Mouse (Mus musculus): ENCODE measurements around the gene Cyb5d1.

Gene Cyb5d1

GRCm38 (mm10) chr11:69377766-69378165 is 17.7 kb downstream of the Cyb5d1 start:
- DNase-seq: no peak

GRCm38 (mm10) chr11:69375646-69376045 is 19.8 kb downstream of the Cyb5d1 start:
- no peak for DNase-seq

GRCm38 (mm10) chr11:69373223-69373965 is 22.0 kb downstream of the Cyb5d1 start:
- no peak for DNase-seq

GRCm38 (mm10) chr11:69372780-69373170 is 22.7 kb downstream of the Cyb5d1 start:
- peak; percentile 28 for DNase-seq

GRCm38 (mm10) chr11:69372056-69372779 is 23.2 kb downstream of the Cyb5d1 start:
- DNase-seq: no peak

GRCm38 (mm10) chr11:69371601-69372000 is 23.8 kb downstream of the Cyb5d1 start:
- no peak for DNase-seq

- DNase-seq: peak; percentile 11
These were observed 24.6 kb downstream of the Cyb5d1 start for GRCm38 (mm10) chr11:69370817-69371215.

- DNase-seq: no peak
These were observed 25.2 kb downstream of the Cyb5d1 start for GRCm38 (mm10) chr11:69369990-69370816.

GRCm38 (mm10) chr11:69369215-69369989 is 26.0 kb downstream of the Cyb5d1 start, which contains the start of gene Chd3:
Chd3 (minus strand) TSS chr11:69369406.
- no peak for DNase-seq

GRCm38 (mm10) chr11:69368356-69369214 is 26.8 kb downstream of the Cyb5d1 start:
- peak; percentile 53 for DNase-seq

GRCm38 (mm10) chr11:69367616-69368355 is 27.6 kb downstream of the Cyb5d1 start:
- DNase-seq: peak; percentile 29

- peak; percentile 35 for DNase-seq
These were observed 28.4 kb downstream of the Cyb5d1 start for GRCm38 (mm10) chr11:69366855-69367615.

- peak; percentile 98 for DNase-seq
These were observed 29.1 kb downstream of the Cyb5d1 start for GRCm38 (mm10) chr11:69366157-69366854.

- peak; percentile 42 for DNase-seq
These were observed 29.7 kb downstream of the Cyb5d1 start for GRCm38 (mm10) chr11:69365722-69366121.

GRCm38 (mm10) chr11:69364910-69365309 is 30.5 kb downstream of the Cyb5d1 start:
- DNase-seq: peak; percentile 97

GRCm38 (mm10) chr11:69364376-69364775 is 31.1 kb downstream of the Cyb5d1 start:
- no peak for DNase-seq

GRCm38 (mm10) chr11:69362479-69362878 is 33.0 kb downstream of the Cyb5d1 start:
- DNase-seq: no peak

GRCm38 (mm10) chr11:69362021-69362420 is 33.4 kb downstream of the Cyb5d1 start:
- DNase-seq: no peak

- no peak for DNase-seq
These were observed 37.7 kb downstream of the Cyb5d1 start for GRCm38 (mm10) chr11:69357690-69358089.

Measured in lung, postnatal 14 days (tissue).